Mouse (Mus musculus) stomach, embryonic 16.5 days (tissue): ENCODE measurements around the gene Ttc32. TPM values are rescaled to one million over a fixed set of nuclear protein-coding genes. Genes with fewer than 3 reads are reported as not detected.

Experiments
- ATAC-seq: fragments of 200-750 bp; cut with Nextera tagmentation; 2 replicates; pipeline ENCODE4 v1.8.0; 2017; ENCODE audit warnings: moderate number of reproducible peaks, moderate TSS enrichment; ENCODE audit not compliant: insufficient read depth, low FRiP score
- H3K27ac ChIP-seq: fragments of 300-500 bp; sonication (generic); 2 replicates; pipeline ENCODE4 v1.5.1; 2014; ENCODE audit warnings: low read length
- H3K27me3 ChIP-seq: fragments of 300-500 bp; sonication (generic); 2 replicates; pipeline ENCODE4 v1.6.1; 2014; ENCODE audit warnings: low read length, control low read depth, mixed read lengths; ENCODE audit not compliant: control insufficient read depth, insufficient read depth
- H3K36me3 ChIP-seq: fragments of 300-500 bp; sonication (generic); 2 replicates; pipeline ENCODE4 v1.6.1; 2014; ENCODE audit warnings: low read length; ENCODE audit not compliant: control insufficient read depth, insufficient read depth
- H3K4me1 ChIP-seq: fragments of 300-500 bp; sonication (generic); 2 replicates; pipeline ENCODE4 v1.6.1; 2014; ENCODE audit warnings: low read length, control low read depth, mixed read lengths; ENCODE audit not compliant: control insufficient read depth, insufficient read depth
- H3K4me2 ChIP-seq: fragments of 300-500 bp; sonication (generic); 2 replicates; pipeline ENCODE4 v1.6.1; 2014; ENCODE audit warnings: low read depth, low read length, mixed read lengths
- H3K4me3 ChIP-seq: fragments of 300-500 bp; sonication (generic); replicated peaks from 2 replicates; pipeline ENCODE4 v1.5.1; 2014; ENCODE audit warnings: mild to moderate bottlenecking, low read length
- H3K9ac ChIP-seq: fragments of 300-500 bp; sonication (generic); 2 replicates; pipeline ENCODE4 v1.6.1; 2014; ENCODE audit warnings: low read length
- H3K9me3 ChIP-seq: fragments of 300-500 bp; sonication (generic); replicated peaks from 2 replicates; pipeline ENCODE4 v1.6.1; 2016; ENCODE audit warnings: low read length, control low read depth; ENCODE audit not compliant: control insufficient read depth
- WGBS: fragments of 180-500 bp; shearing (Covaris S2); extraction: QIAGEN DNeasy Blood & Tissue Kit; methylation state at CpG from one replicate; pipeline ENCODE4 v1.1.7; 2014; 5-methylcytosine and 5-hydroxymethylcytosine counted together
- polyA plus RNA-seq: library from polyadenylated mRNA; unstranded; fragments of >200 nt; fragmentation: Nextera tagmentation; extraction: Ambion mirVana; gene quantifications from 2 replicates; pipeline ENCODE4 v1.2.1, GENCODE M21; 2015

The Ttc32 gene
- polyA plus RNA-seq, 1 experiment from 2014 or later, result 21.3 TPM

GRCm38 (mm10) chr12:9053345-9053744 lies 23.5 kb downstream of the Ttc32 start:
- Histone ChIP-seq H3K4me1 (no peaks in the 10 kb centered on the region), H3K27ac (no peak overlapping the region), H3K36me3 (no peaks in the 10 kb centered on the region), H3K9ac (no peak overlapping the region), H3K4me3 (no peak overlapping the region), H3K9me3 (no peaks in the 10 kb centered on the region), H3K4me2 (no peak overlapping the region), H3K27me3 (no peaks in the 10 kb centered on the region)
- whole genome bisulfite sequencing, result 46% methylated on average over 7 of the region's 7 CpGs
- ATAC-seq, result no peak; the same call in 1 of the 2 replicates

- Histone ChIP-seq H3K4me3 (no peak overlapping the region), H3K9me3 (no peaks in the 10 kb centered on the region), H3K27ac (no peak overlapping the region), H3K4me1 (no peaks in the 10 kb centered on the region), H3K4me2 (no peak overlapping the region), H3K9ac (no peak overlapping the region), H3K36me3 (no peaks in the 10 kb centered on the region), H3K27me3 (no peaks in the 10 kb centered on the region)
- ATAC-seq, result no peak
- 65% methylated on average over 2 of the region's 2 CpGs for WGBS
Measured at GRCm38 (mm10) chr12:9054012-9054411, 24.2 kb downstream of the Ttc32 start.

GRCm38 (mm10) chr12:9055269-9055668 lies 25.5 kb downstream of the Ttc32 start:
- Histone ChIP-seq H3K36me3 (no peaks in the 10 kb centered on the region), H3K9me3 (no peaks in the 10 kb centered on the region), H3K9ac (no peak overlapping the region), H3K27me3 (no peaks in the 10 kb centered on the region), H3K27ac (no peak overlapping the region), H3K4me1 (no peaks in the 10 kb centered on the region), H3K4me2 (no peak overlapping the region), H3K4me3 (no peak overlapping the region)
- ATAC-seq, result no peak
- 53% methylated on average over 11 of the region's 11 CpGs for WGBS

GRCm38 (mm10) chr12:9059502-9059901 lies 29.7 kb downstream of the Ttc32 start:
- H3K4me3 ChIP-seq, result no peak overlapping the region
- H3K9ac ChIP-seq, result no peak overlapping the region
- no peak overlapping the region for H3K4me2 ChIP-seq
- 85% methylated on average over 3 of the region's 3 CpGs for WGBS
- ATAC-seq, result no peak
- H3K27me3 ChIP-seq, result no peaks in the 10 kb centered on the region
- H3K9me3 ChIP-seq, result no peaks in the 10 kb centered on the region
- no peaks in the 10 kb centered on the region for H3K36me3 ChIP-seq
- H3K27ac ChIP-seq, result no peak overlapping the region
- H3K4me1 ChIP-seq, result no peaks in the 10 kb centered on the region

GRCm38 (mm10) chr12:9059965-9060364 lies 30.2 kb downstream of the Ttc32 start:
- no peaks in the 10 kb centered on the region for H3K4me1 ChIP-seq
- 67% methylated on average over 9 of the region's 9 CpGs for WGBS
- H3K9me3 ChIP-seq, result no peaks in the 10 kb centered on the region
- H3K9ac ChIP-seq, result no peak overlapping the region
- ATAC-seq, result no peak
- no peak overlapping the region for H3K4me3 ChIP-seq
- no peak overlapping the region for H3K27ac ChIP-seq
- H3K27me3 ChIP-seq, result no peaks in the 10 kb centered on the region
- H3K4me2 ChIP-seq, result no peak overlapping the region
- no peaks in the 10 kb centered on the region for H3K36me3 ChIP-seq

- Histone ChIP-seq H3K9me3 (no peaks in the 10 kb centered on the region), H3K9ac (no peak overlapping the region), H3K4me3 (no peak overlapping the region), H3K27ac (no peak overlapping the region), H3K4me2 (no peak overlapping the region), H3K36me3 (no peaks in the 10 kb centered on the region), H3K4me1 (no peaks in the 10 kb centered on the region), H3K27me3 (no peaks in the 10 kb centered on the region)
- no peak for ATAC-seq
- 68% methylated on average over 6 of the region's 6 CpGs for WGBS
Measured at GRCm38 (mm10) chr12:9063611-9064010, 33.8 kb downstream of the Ttc32 start.

GRCm38 (mm10) chr12:9071058-9071457 lies 41.3 kb downstream of the Ttc32 start:
- H3K4me2 ChIP-seq, result no peak overlapping the region
- no peaks in the 10 kb centered on the region for H3K4me1 ChIP-seq
- ATAC-seq, result no peak
- no peak overlapping the region for H3K27ac ChIP-seq
- no peaks in the 10 kb centered on the region for H3K9me3 ChIP-seq
- H3K9ac ChIP-seq, result no peak overlapping the region
- H3K27me3 ChIP-seq, result no peaks in the 10 kb centered on the region
- H3K4me3 ChIP-seq, result no peak overlapping the region
- H3K36me3 ChIP-seq, result no peaks in the 10 kb centered on the region
- WGBS, result 90% methylated on average over 1 of the region's 1 CpGs

GRCm38 (mm10) chr12:9071493-9071892 lies 41.7 kb downstream of the Ttc32 start:
- 27% methylated on average over 4 of the region's 4 CpGs for WGBS
- no peak overlapping the region for H3K4me3 ChIP-seq
- H3K27me3 ChIP-seq, result no peaks in the 10 kb centered on the region
- no peaks in the 10 kb centered on the region for H3K9me3 ChIP-seq
- H3K36me3 ChIP-seq, result no peaks in the 10 kb centered on the region
- H3K4me2 ChIP-seq, result no peak overlapping the region
- ATAC-seq, result peak; percentile 25; the same call in 1 of the 2 replicates
- no peaks in the 10 kb centered on the region for H3K4me1 ChIP-seq
- H3K9ac ChIP-seq, result no peak overlapping the region
- H3K27ac ChIP-seq, result no peak overlapping the region

- 73% methylated on average over 3 of the region's 3 CpGs for WGBS
- no peak overlapping the region for H3K4me3 ChIP-seq
- no peaks in the 10 kb centered on the region for H3K36me3 ChIP-seq
- no peaks in the 10 kb centered on the region for H3K27me3 ChIP-seq
- no peak overlapping the region for H3K9ac ChIP-seq
- no peaks in the 10 kb centered on the region for H3K9me3 ChIP-seq
- ATAC-seq, result no peak
- H3K27ac ChIP-seq, result no peak overlapping the region
- H3K4me2 ChIP-seq, result no peak overlapping the region
- H3K4me1 ChIP-seq, result no peaks in the 10 kb centered on the region
Measured at GRCm38 (mm10) chr12:9077554-9078125, 47.8 kb downstream of the Ttc32 start.
